Mouse (Mus musculus) layer of hippocampus, postnatal 25 days (tissue): ENCODE data around the gene Drosha. TPM values are rescaled to one million over a fixed set of nuclear protein-coding genes. Genes with fewer than 3 reads are reported as not detected.
"Not testable (repeated sequence)": the region's sequence is repeated elsewhere in the genome, so short reads cannot be mapped to it uniquely, and the experiment has no call there.

Experiments used
- DNase-seq, 2 experiments: peaks; one replicate each; pipeline ENCODE4 v3.0.0; 2022; ENCODE audit warnings: mixed read lengths in 2 of 2, low spot score in 1 of 2; ENCODE audit errors: extremely low spot score in 1 of 2
- microRNA-seq, 2 experiments: library from miRNA; unstranded; fragments of <30 nt; microRNA quantifications; one replicate each; pipeline ENCODE4 v1.2.0; 2021
- total RNA-seq, 2 experiments: library from RNA; stranded (reverse); gene quantifications; 2 replicates each; pipeline ENCODE4 v1.2.3; 2021

Gene Drosha
- total RNA-seq, 2 experiments from 2014 or later, result 80.2 to 91.8 TPM

- DNase-seq, result no peak
Observed at GRCm38 (mm10) chr15:12919967-12920870, 95.6 kb downstream of the Drosha start.

GRCm38 (mm10) chr15:12921901-12922300 is 97.3 kb downstream of the Drosha start:
- no peak for DNase-seq

DNA sequence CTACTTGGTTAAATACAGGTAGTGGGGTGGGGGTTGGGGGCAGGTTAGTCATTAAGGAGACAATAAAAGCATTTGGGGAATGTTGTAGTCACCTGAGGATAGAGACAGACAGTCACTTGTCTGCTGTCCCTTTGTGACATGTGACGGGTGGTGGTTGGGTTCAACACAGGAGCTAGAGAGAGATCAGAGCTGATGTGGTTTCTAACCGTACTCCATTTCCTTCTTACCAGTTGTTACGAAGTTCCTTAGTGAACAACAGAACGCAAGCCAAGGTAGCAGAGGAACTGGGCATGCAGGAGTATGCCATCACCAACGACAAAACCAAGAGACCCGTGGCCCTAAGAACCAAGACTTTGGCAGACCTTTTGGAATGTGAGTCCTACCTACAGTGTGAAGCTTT is 99.2 kb downstream of the Drosha start:
- DNase-seq, result no peak

DNA sequence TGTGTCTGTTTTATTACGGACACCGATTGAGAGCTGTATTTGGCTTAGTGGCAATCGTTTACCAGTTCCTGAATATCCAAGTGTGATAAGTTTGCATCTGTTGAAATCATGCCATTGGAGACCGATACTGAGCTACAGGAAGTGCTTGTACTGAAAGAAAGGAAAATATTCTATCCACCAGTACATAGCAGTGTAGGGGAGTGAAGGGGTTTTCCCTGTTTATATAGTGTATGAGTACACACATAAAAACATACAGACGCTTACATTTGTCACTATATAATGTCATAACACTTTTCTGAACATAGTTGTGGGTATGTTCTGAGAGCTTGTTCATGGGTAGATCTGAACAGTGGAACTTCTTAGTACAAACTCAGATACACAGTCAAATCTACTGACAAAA is 106.9 kb downstream of the Drosha start:
- no peak for DNase-seq

GRCm38 (mm10) chr15:12936217-12936732 is 111.7 kb downstream of the Drosha start:
- DNase-seq, result no peak

GRCm38 (mm10) chr15:12937326-12937725 is 112.7 kb downstream of the Drosha start:
- DNase-seq, result not testable (repeated sequence)

DNA sequence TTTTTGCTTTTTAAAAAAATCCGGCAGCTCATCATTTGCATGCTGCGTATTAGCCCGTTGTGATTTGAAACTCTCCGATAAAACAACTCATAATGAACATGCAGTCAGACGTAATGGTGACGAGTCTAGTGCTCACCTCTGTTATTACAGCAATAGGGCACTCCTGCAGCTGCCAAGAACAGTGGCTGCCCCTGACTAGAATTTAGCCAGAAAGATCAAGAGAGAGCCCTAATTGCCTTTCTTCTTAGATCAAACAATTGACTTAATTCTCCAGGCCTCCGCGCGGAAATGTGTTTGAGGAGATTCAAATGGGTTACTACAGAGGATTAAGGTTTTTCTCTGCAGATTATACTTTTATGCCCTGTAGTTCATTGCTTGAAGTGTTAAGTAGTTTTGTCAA is 116.5 kb downstream of the Drosha start:
- DNase-seq, result no peak

GRCm38 (mm10) chr15:12941651-12942180 is 117.1 kb downstream of the Drosha start:
- DNase-seq, result no peak

DNA sequence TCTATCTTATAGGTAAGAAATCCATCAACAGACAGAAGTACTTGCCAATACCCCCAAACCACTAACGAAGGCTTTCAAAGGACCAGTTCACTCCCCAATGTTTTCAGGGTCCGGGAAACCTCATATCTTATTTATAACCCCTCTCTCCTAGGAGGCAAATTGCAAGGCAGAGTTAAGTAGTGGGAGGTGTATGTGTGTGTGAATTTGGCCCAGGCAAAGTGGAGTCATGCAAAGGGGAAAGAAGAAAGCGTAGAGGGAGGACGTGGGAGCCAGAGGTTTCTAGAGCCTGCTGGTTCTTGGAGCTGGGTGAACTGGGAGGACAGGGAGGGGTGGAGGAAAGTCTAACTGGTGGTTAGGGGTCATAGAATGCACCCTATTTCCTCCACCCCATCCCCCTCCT is 117.8 kb downstream of the Drosha start:
- DNase-seq, result no peak

DNA sequence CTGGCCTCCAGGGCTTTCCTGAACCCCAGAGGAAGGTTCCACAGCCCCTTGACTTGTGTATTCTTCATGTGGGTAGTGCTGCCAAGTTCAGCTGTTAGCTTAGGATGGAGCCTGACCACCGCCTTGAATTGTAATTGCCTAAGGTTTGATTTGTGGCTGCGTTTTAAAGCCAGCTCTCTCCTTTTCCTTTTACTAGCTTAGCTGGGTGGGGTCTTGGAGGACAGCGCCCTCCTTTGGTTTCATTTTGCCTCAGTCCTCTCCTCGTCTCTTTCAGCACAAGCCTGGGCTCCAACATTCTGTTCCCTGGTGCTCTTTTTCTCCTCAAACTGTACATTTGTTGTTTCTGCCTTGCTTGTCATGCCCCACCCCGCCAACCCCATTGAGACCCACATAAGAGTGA is 133.4 kb downstream of the Drosha start:
- DNase-seq, result no peak

GRCm38 (mm10) chr15:12962179-12962578 is 137.6 kb downstream of the Drosha start:
- no peak for DNase-seq

DNA sequence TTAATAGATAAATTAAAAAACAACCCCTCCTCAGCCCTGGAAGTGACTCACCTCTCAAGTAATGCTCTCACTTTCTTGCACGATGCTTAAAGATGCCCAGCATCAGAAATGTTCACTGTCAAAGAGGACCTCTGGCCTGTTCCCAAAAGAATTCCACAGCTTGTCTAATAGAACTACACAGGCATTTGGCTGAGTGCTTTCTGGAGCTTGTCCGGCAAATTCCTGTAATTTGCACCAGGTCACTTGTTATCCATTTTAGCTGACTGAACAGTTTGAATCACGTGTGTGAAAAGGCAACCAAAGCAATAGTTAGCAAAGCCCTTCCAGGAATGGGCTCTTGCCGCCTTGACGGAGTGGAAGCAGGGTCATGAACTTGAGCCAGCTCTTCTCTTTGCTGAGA is 140.6 kb downstream of the Drosha start:
- DNase-seq, result no peak

DNA sequence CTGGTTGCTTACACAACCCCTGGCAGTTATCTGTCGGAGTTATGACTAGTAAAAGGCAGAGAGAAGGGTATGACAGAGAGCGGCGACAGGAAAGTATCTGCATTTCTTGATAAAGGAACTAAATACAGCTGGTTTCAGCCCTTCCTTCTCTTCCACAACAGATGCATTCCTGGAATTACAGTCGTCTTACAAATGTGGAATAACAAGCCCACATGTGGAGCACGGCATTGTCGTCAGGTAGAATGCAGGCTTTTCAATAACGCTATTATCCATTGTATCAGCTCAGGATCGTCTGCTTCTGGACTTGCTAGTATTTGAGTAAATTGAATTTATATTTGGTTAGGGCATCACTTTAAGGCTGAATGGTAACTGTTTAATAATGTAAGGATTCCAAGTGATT is 144.2 kb downstream of the Drosha start:
- DNase-seq, result no peak

- DNase-seq, result no peak
Observed at GRCm38 (mm10) chr15:12972441-12972840, 147.8 kb downstream of the Drosha start.

Small RNAs within 50 kb of the gene (microRNA-seq; reads per million reads assigned to microRNA genes)
- 0 reads per million in 2 experiments for gene Gm47288

Other genes starting within 250 kb of the Drosha start
- 10 to 100 TPM; 49.4 to 56.4 TPM for gene Pdzd2, start 84.9 kb upstream of the Drosha start, total RNA-seq
- gene 6030458C11Rik, start 166 bp upstream of the Drosha start, total RNA-seq, result 10 to 100 TPM; 25.5 to 26.5 TPM